Mouse (Mus musculus): ENCODE measurements around the gene Fam213b. TPM values are rescaled to one million over a fixed set of nuclear protein-coding genes. Genes with fewer than 3 reads are reported as not detected.

Fam213b gene
- total RNA-seq (2015), result 8.8 and 9.1 TPM in 2 replicates
- 5.5 and 6.6 TPM in 2 replicates for total RNA-seq (2017)

DNA sequence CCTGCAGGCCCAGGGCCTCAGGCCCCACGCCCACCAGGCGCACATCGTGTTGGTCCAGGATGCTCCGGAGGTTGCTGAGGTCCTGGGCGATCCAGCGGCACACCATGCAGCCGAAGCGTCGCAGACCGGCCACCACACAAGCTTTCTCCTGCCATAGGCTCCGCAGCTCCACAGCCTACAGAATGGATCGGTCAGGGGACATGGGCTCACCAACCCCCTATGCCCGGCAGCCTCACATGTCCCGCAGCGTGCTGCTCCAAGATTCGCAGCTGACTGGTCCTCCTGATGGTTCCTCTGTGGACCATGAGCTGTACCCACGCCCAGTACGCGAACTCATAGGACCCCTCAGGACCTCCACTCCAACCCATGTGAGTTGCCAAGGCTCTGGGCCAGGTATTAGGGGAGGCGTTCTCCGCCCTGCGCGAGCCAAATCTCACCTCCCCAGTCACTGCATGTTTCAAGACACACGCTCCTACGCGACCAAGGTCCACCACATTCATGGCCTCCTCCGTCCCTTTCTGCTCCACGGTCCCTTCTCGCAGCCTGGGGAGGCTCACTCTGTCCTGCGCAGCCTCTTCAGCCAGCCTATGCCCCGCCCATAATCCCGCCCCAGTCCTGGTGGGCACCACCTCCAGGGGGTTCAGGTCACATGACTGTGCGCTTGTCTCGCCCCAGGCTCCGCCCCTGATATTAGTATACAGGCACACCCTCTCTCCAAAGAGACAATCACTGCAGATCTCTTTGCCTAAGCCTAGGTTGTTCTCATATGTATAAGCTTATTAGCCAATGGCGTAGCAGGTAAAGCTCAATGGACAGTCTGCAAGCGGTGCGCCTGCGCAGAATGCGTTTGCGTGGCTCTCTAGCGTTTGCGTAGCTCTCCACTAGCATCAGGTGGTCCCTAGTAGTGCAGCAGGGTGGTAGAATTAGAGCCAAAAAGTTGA is at the start of gene Fam213b:
Fam213b (minus strand) TSS at position 630 of the 941 bp plus-strand sequence.
- peak; percentile 89 for ATAC-seq (ENCODE audit: poor library complexity, severe bottlenecking)

DNA sequence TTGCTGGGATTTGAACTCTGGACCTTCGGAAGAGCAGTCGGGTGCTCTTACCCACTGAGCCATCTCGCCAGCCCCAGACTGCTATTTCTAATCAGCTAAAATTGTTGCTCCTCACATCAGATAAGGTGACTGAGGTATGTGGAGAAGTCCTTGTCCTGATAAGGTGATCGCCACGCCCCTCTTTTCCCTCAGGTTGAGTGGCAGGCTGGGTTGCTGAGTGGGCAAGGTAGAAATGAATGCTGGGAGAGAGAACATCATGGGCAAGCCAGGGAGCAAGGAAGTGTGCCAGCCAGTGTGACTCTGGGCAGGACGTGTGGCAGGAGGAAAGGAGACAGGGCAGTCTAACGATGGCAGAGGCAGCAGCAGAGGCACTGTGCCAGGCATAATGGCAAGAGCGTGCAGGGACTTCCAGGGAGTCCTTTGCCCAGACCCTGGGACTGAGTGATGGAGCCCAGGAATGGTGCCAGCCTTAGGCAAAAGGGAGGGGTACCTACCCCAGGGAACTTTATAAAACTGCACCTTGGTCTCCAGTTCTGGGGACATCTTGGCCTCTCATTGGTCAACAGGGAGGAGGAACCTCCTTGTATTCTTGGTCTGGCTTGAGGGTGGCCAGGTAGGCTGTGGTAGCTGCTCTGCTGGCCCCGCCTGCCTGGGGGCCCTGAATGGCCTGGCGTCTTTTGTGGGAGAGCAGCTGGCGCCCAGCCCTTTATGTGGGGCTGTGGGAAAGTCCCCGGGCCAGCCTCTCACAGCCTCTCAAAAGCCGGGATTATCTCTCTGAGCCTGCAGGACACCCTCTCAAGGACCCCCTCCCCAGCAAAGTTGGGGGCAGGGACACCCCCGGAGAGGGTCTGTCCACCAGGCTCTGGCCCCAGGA is 49.4 kb upstream of the Fam213b start:
- no peak for ATAC-seq (ENCODE audit: poor library complexity, severe bottlenecking)

GRCm38 (mm10) chr4:154946319-154946718 is 47.4 kb upstream of the Fam213b start:
- ATAC-seq (ENCODE audit: poor library complexity, severe bottlenecking), result no peak

GRCm38 (mm10) chr4:154944121-154944590 is 45.2 kb upstream of the Fam213b start:
- ATAC-seq (ENCODE audit: poor library complexity, severe bottlenecking), result peak; percentile 98

GRCm38 (mm10) chr4:154943323-154944039 is 44.5 kb upstream of the Fam213b start:
- peak; percentile 8; the same call in 1 of the 2 replicates for ATAC-seq (ENCODE audit: poor library complexity, severe bottlenecking)

DNA sequence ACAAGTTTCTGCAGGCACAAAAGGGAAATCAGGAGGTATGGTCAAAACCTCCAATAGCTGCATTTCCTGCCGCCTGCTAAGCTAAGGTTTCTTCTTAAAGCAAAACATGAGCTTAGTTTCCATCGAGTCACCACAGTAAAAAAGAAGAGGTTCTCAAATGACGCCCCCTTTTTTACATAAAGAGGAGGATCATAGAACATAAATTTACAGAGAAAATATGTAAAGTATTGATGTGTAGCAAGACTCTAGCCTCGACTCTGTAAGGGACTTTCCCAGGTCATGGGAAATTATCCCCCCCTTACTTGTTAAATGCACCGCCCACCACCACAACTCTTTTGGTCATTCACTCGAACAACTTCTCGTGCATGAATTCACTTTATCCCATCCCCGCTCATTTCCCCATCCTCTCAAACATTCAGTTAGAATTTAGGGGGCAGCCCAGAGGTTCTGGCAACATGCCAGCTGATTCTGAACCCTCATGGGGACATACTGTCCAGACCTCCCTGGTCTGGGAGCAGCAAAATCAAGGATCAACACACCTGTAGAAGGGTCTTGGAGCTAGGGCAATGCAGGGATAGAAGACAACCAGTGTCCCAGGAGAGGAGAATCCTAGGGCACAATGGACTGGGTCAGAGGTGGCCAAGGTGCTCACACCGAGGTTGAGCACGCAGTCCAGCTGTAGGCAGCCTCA is 43.8 kb upstream of the Fam213b start:
- ATAC-seq (ENCODE audit: poor library complexity, severe bottlenecking), result no peak

DNA sequence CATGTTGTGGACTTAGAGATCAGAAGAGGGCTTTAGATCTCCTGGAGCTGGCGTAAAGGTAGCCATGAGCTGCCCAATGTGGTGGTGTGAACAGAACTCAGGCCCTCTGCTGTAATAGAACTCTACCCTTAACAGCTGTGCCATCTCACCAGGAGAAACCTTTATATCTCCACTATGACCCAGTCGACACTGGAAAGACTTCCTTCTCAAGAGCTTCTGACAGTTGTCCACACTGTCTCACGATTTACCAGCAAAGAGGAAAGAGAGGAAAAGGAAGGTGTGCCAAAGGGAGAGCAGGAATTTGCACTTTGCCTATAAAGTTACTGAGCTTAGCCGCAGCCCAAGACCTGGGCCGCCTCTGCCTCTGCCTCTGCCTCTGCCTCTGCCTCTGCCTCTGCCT is 42.9 kb upstream of the Fam213b start:
- ATAC-seq (ENCODE audit: poor library complexity, severe bottlenecking), result no peak

GRCm38 (mm10) chr4:154940156-154940555 is 41.2 kb upstream of the Fam213b start:
- no peak for ATAC-seq (ENCODE audit: poor library complexity, severe bottlenecking)

DNA sequence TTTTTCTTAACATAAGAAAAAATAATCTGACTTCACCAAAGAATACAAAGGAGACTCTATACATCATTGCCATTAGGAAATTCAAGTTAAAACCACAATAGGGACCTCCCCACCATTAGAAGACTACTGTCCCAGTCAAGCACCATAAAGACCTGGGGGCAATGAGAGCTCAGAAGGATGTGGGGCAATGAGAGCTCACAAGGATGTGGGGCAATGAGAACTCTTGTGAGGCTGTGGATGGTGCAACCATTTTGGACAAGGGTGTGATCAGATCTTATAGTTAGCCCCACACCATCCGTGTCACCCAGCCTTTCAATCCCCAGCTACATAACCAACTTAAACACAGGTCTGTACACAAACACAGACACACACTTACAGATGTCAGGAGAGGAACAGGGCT is 38.8 kb upstream of the Fam213b start:
- peak; percentile 76 for ATAC-seq (ENCODE audit: poor library complexity, severe bottlenecking)

DNA sequence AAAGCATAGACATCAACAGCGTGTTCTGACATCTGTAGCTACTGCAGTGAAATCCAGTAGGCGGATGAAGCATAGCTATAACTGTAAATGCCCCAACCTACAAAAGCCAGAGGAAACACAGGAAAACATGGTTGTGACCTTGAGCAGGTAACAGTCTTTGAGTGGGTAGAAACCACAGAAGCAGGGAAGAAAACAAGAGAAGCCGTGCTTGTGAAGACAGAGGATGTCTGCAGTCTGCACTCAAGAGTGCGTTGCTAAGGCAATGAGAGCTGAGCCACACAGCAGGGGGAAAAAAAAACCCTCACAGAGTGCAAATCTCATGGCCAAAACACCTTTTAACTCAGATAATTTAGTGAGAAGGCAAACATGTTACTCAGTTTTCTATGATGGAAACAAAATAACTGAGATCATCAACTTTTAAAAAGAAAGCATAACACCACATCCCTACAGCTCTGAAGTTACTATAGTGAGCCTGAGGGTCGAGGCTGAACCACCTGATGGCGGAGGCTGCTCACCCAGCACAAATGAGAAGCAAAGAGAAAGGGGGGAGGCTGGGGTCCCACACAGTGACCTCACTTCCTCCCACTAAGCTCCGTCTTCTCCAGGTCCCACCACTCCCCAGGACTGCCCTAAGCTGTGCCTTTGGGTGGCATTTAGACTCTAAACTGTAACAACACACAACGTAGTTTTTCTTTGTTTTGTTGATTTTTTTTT is 37.8 kb upstream of the Fam213b start:
- 0 out of 2 replicates have a peak, but pooled peaks have one; percentile 9 for ATAC-seq (ENCODE audit: poor library complexity, severe bottlenecking)

DNA sequence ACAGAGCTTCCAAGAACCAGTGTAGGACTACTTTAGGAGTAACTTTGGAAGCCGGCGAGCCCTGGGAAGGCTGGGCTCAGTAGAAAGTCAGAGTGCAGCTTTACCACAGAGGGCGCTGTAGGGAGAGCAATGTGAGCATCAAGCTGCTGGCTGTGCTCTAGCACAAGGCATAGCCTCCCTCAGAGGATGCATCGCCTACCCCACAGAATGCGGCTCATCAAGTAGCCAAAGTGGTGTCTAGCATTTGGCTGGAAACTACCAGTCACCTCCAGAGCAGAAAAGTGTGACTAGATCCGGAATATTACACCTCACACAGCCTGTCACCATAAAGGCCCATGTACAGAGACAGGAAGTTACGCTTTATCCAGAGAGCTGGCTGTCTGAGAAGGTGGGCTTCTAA is 36.9 kb upstream of the Fam213b start:
- ATAC-seq (ENCODE audit: poor library complexity, severe bottlenecking), result no peak

DNA sequence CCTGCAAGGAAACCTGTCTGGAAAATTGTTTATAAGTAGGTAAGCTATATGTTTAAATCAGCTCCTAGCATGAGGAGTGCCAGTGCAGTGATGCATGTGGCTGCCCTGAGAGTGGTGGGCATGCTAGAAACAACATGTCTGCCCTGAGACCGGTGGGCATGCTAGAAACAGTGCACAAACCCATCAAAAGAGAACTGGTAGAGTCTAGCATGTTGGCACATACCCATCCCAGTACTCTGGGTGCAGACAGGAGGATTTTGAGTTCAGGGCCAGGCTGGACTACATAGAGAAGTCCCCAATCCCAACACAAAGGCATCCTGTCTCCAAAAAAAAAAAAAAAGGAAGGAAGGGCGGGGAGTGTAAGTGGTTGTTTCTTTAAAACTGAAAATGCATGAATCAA is 35.9 kb upstream of the Fam213b start:
- ATAC-seq (ENCODE audit: poor library complexity, severe bottlenecking), result peak; percentile 41

GRCm38 (mm10) chr4:154933306-154933907 is 34.5 kb upstream of the Fam213b start:
- ATAC-seq (ENCODE audit: poor library complexity, severe bottlenecking), result no peak

GRCm38 (mm10) chr4:154929088-154929660 is 30.2 kb upstream of the Fam213b start:
- peak; percentile 75 for ATAC-seq (ENCODE audit: poor library complexity, severe bottlenecking)

DNA sequence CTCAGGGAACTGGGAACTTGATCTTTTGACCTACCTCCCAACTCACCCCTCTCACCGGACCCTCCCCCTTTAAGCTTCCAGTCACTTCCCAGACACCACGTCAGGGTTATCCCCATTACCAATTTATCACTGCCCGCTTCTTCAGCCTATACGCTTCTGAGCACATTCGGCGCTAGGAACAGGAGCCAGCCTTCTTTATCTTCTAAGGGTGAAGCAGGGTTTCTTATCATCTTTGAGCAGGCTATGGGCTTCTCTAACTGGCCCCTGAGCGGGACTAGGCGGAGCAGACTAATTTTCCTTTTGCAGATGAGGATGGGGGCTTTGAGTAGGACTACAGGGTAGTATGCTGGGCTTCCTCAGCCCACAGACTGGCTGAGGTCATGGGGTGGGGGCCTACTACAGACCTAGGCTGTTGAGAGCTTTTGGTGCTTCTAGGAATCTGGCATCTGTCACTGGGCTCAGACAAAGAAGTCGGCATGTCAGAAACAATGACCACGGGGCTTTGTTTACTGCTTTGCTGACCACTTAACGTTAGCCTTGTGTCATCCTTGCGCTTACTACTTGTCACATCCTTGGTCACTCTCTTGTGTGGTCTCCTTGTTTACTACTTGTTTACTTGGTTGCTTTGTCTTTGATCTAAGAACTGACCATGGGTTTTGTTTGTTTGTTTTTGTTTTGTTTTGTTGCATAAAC is 29.6 kb upstream of the Fam213b start, which contains the start of gene Tnfrsf14:
Tnfrsf14 (minus strand) TSS at position 169 of the 693 bp plus-strand sequence.
- ATAC-seq (ENCODE audit: poor library complexity, severe bottlenecking), result peak; percentile 4; the same call in 1 of the 2 replicates

- ATAC-seq (ENCODE audit: poor library complexity, severe bottlenecking), result peak; percentile 36
Measured at GRCm38 (mm10) chr4:154927899-154928337, 29.0 kb upstream of the Fam213b start.
